ENCODE assay signal across 9 mouse cellular contexts in the genomic region with DNA sequence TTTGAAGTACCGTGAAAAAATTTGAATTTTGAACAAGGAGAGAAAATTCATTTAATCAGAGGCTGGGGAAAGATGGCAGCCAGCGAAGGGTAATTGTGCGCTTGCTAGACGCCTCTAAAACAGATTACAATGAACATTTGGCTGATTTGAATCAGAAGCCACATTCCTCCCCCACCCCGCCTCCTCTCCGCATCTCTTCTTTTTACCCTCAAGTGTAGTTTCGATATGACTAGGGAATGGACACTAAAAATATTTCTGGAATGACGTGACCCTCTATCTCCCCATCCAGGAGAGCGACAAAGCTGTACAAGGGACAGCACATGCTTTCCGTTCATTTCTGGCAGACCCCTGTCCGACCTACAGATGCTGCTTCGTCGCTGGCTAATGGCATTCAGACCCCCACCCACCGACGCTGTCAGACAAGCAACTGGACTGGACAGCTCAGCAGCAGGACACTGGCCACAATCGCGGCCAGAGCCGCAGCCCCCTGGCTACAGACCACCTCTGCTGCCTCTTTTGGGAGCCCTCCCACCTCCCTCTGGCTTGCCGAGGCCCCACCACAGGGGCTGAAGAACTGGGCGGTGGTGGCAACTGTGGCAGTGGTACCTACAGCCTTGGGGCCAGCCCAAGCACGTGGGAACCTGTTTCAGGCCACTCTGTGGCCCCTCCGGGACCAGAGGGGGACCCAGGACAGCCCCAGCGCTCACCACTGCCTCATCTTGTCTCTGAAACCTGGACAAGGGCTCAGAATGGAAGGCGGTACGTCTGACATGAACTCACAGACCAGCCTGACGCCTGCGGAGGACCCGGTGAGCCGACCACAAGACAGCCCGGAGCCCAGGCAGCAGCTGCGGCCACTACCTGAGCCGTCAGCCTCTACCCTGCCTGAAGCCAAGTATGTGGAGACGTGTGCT. TPM values are rescaled to one million over a fixed set of nuclear protein-coding genes. Genes with fewer than 3 reads are reported as not detected.
DNase-seq lines count a peak whose midpoint lies in the region; ATAC-seq lines count a peak whose summit lies in the region.
"Had no signal": no experiment of that assay in that cellular context is flagged by ENCODE, and none has a peak within 500 bp of the region (broad histone marks: within the 10 kb centered on the region; RNA-seq: fewer than 3 reads in every experiment).

A gene (plus strand): TSS at position 321 of the 914 bp plus-strand sequence.

- peaks cover 38% of the 10 kb centered on the region for H3K4me1 ChIP-seq in kidney, embryonic 15.5 days
- peaks cover 26% of the 10 kb centered on the region for H3K4me1 ChIP-seq in limb, embryonic 13.5 days
- H3K4me1 ChIP-seq: liver, embryonic 15.5 days had no signal

- H3K4me3 ChIP-seq in kidney, embryonic 15.5 days (replicated peaks), result no peak within 1 kb of the TSS
- H3K4me3 ChIP-seq in limb, embryonic 13.5 days, result no peak within 1 kb of the TSS
- H3K4me3 ChIP-seq: liver, embryonic 15.5 days had no signal

- ATAC-seq in kidney, embryonic 15.5 days (replicated peaks; ENCODE audit: low FRiP score), result peak; percentile 20; the same call in 1 of the 2 replicates
- ATAC-seq in limb, embryonic 13.5 days (ENCODE audit: low FRiP score, low read depth), result 0 out of 2 replicates have a peak, but pooled peaks have one; percentile 13

- no peak within 1 kb of the TSS; the same call in 1 of the 2 replicates for H3K9ac ChIP-seq in kidney, embryonic 15.5 days
- H3K9ac ChIP-seq in limb, embryonic 13.5 days, result no peak within 1 kb of the TSS
- H3K9ac ChIP-seq: liver, embryonic 15.5 days had no signal

- peak within 1 kb of the TSS; percentile 82 for H3K27ac ChIP-seq in kidney, embryonic 15.5 days
- peak within 1 kb of the TSS; percentile 65; the same call in 1 of the 2 replicates for H3K27ac ChIP-seq in limb, embryonic 13.5 days
- H3K27ac ChIP-seq: liver, embryonic 15.5 days had no signal

- DNase-seq in kidney, adult 11 months, result no peak
- DNase-seq in ZHBTc4 (ENCODE audit: low read depth, low spot score), result peak; percentile 9
- no peak for DNase-seq in heart, adult 8-10 months (ENCODE audit: low spot score)
- no peak for DNase-seq in ovary, adult 18-20 months (ENCODE audit: low spot score)
- no peak for DNase-seq in embryo, embryonic 9.5 days (ENCODE audit: extremely low spot score)
- DNase-seq in cerebellum, postnatal 4 days (ENCODE audit: low spot score in 2 of 2), result no peak

- H3K9me3 ChIP-seq in kidney, embryonic 15.5 days (replicated peaks), result no peaks in the 10 kb centered on the region
- H3K9me3 ChIP-seq in limb, embryonic 13.5 days, result no peaks in the 10 kb centered on the region
- H3K9me3 ChIP-seq: liver, embryonic 15.5 days had no signal

- H3K27me3 ChIP-seq in kidney, embryonic 15.5 days, result peaks cover 11% of the 10 kb centered on the region
- H3K27me3 ChIP-seq in limb, embryonic 13.5 days, result no peaks in the 10 kb centered on the region
- H3K27me3 ChIP-seq: liver, embryonic 15.5 days had no signal

- peak within 1 kb of the TSS; percentile 61; the same call in 1 of the 2 replicates for H3K4me2 ChIP-seq in kidney, embryonic 15.5 days
- no peak within 1 kb of the TSS for H3K4me2 ChIP-seq in limb, embryonic 13.5 days (replicated peaks)
- H3K4me2 ChIP-seq: liver, embryonic 15.5 days had no signal

- no peaks in the 10 kb centered on the region for H3K36me3 ChIP-seq in kidney, embryonic 15.5 days
- no peaks in the 10 kb centered on the region for H3K36me3 ChIP-seq in limb, embryonic 13.5 days
- H3K36me3 ChIP-seq: liver, embryonic 15.5 days had no signal

- 76% methylated on average over 33 of the region's 33 CpGs for WGBS in kidney, embryonic 15.5 days
- 76% methylated on average over 33 of the region's 33 CpGs for WGBS in limb, embryonic 13.5 days

RNA-seq across cellular contexts. Expression of the gene that starts here (rescaled TPM):
- polyA plus RNA-seq in kidney, embryonic 15.5 days (2015; fragmentation: Nextera tagmentation; extraction: Ambion mirVana), result 0.74 and 0.78 TPM in 2 replicates
- 10 to 100 TPM; 40.6 to 58.5 (median 50.8) TPM for total RNA-seq in heart, adult 8-10 months (2022)
- 1.6 and 2.3 TPM in 2 replicates for polyA plus RNA-seq in limb, embryonic 13.5 days (2015; fragmentation: Nextera tagmentation; extraction: Ambion mirVana)

Comparison
In these comparisons a context has a peak if more than half of its experiments do, and no peak if none do; other contexts are left out.
1. Peak in ATAC-seq, H3K27ac ChIP-seq and H3K4me2 ChIP-seq in kidney, embryonic 15.5 days; RNA of the gene not detected or under 1 TPM.